Mouse (Mus musculus) thymus, adult 2 months (tissue): ENCODE data around the gene Zc3hav1.

Experiments
- CTCF ChIP-seq: fragments of 200-500 bp; IDR thresholded peaks from 2 replicates; pipeline ENCODE4 v1.5.1; 2012; ENCODE audit warnings: mild to moderate bottlenecking, control low read depth, low read length, moderate library complexity, borderline replicate concordance; ENCODE audit not compliant: control insufficient read depth, poor library complexity, insufficient read depth; ENCODE audit errors: extremely low read depth
- POLR2A ChIP-seq: fragments of 200-500 bp; IDR thresholded peaks from 2 replicates; pipeline ENCODE4 v1.6.1; 2012; ENCODE audit warnings: mild to moderate bottlenecking, low read length, control low read depth, moderate library complexity; ENCODE audit not compliant: control insufficient read depth, poor library complexity, insufficient read depth; ENCODE audit errors: extremely low read depth

DNA sequence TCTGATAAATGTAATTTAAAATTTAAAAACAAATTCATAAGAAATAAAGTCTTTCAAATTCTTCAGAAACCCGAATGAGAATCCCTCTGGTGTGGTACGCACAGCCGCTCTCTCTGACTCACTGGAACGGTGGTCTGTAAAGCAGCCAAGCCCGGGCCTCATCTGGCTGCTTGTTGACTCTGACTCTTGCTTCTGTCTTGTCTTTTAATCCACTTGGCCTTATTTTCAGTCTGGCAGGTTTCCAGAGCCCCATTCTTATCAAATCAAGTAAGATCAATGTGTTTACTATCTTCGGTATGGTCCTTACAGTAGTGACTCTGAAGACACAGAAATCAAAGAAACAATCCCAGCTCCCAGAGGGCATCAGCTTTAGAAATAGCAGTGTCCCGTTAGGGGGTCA is 1.5 kb upstream of the Zc3hav1 start:
- TF ChIP-seq CTCF (no peak), POLR2A (no peak)
